Mouse (Mus musculus) erythroblast, embryonic 14.5 days (primary cell): ENCODE results near the gene Dab1.

Source experiments
- GATA1 ChIP-seq: IDR thresholded peaks from 2 replicates; pipeline ENCODE4 v1.6.1; 2012; ENCODE audit warnings: low read length, inconsistent platforms, mixed read lengths
- TAL1 ChIP-seq: IDR thresholded peaks from 3 replicates; pipeline ENCODE4 v1.6.1; 2012; ENCODE audit warnings: low read length, inconsistent platforms, mixed read lengths

DNA sequence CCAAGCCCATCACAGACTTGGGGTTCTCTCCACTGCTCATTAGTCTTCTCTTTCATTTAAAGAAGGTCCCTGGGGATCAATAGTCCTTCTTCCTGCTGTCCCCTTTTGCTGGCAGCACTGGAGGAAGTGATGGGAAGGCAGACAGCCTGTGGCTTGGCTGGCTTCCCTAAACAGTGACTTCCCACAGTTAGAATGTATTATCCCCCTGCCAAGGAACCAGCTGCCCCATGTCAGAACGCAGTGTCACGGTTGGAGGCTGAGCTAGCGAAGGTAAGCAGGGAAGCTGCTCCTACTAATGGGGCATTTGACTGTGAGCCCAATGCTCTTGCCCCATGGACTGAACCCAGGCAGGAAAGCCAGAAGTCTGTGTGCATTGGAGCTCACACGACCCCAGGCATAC is 162.2 kb downstream of the Dab1 start:
- no peak for TF ChIP-seq GATA1
- TF ChIP-seq TAL1 = no peak
